Comparison of ENCODE assay signal across 8 mouse cellular contexts in genomic region chr11:19015381-19015730, GRCm38 (mm10). TPM values are rescaled to one million over a fixed set of nuclear protein-coding genes. Genes with fewer than 3 reads are reported as not detected.
DNase-seq lines count a peak whose midpoint lies in the region; ATAC-seq lines count a peak whose summit lies in the region.

No protein-coding gene starts in this region.

- H3K36me3 ChIP-seq in heart, embryonic 13.5 days = peaks cover 39% of the 10 kb centered on the region
- no peaks in the 10 kb centered on the region for H3K36me3 ChIP-seq in embryonic facial prominence, embryonic 11.5 days (replicated peaks; ENCODE audit: control insufficient read depth, insufficient read depth, low read depth, low read length)
- H3K36me3 ChIP-seq in hindbrain, embryonic 13.5 days = peaks cover 15% of the 10 kb centered on the region
- no peaks in the 10 kb centered on the region for H3K36me3 ChIP-seq in midbrain, embryonic 13.5 days

- peak overlapping the region; percentile 100 for H3K27ac ChIP-seq in heart, embryonic 13.5 days (replicated peaks)
- H3K27ac ChIP-seq in embryonic facial prominence, embryonic 11.5 days (replicated peaks; ENCODE audit: low read depth, low read length) = peak overlapping the region; percentile 97
- H3K27ac ChIP-seq in hindbrain, embryonic 13.5 days = peak overlapping the region; percentile 100
- H3K27ac ChIP-seq in midbrain, embryonic 13.5 days = peak overlapping the region; percentile 53; the same call in 1 of the 2 replicates

- peak overlapping the region; percentile 84 for H3K4me3 ChIP-seq in heart, embryonic 13.5 days
- H3K4me3 ChIP-seq in embryonic facial prominence, embryonic 11.5 days (ENCODE audit: low read depth, low read length) = peak overlapping the region; percentile 62
- H3K4me3 ChIP-seq in hindbrain, embryonic 13.5 days = peak overlapping the region; percentile 85
- peak overlapping the region; percentile 65 for H3K4me3 ChIP-seq in midbrain, embryonic 13.5 days (replicated peaks)

- intact Hi-C loops in heart, postnatal 10 days (cut with DNase I) = no loop called here

- no peak for ATAC-seq in heart, embryonic 13.5 days (ENCODE audit: extremely low read depth, insufficient number of reproducible peaks, low FRiP score, low TSS enrichment)
- ATAC-seq in embryonic facial prominence, embryonic 11.5 days (replicated peaks; ENCODE audit: insufficient number of reproducible peaks, low FRiP score, low TSS enrichment, low read depth) = no peak
- no peak for ATAC-seq in hindbrain, embryonic 13.5 days (ENCODE audit: low FRiP score)
- ATAC-seq in midbrain, embryonic 13.5 days = no peak

- peaks cover 35% of the 10 kb centered on the region for H3K4me1 ChIP-seq in heart, embryonic 13.5 days
- no peaks in the 10 kb centered on the region; the same call in 1 of the 2 replicates for H3K4me1 ChIP-seq in embryonic facial prominence, embryonic 11.5 days (ENCODE audit: control insufficient read depth, insufficient read depth, low read length)
- H3K4me1 ChIP-seq in hindbrain, embryonic 13.5 days (replicated peaks) = peaks cover 43% of the 10 kb centered on the region
- peaks cover 72% of the 10 kb centered on the region for H3K4me1 ChIP-seq in midbrain, embryonic 13.5 days (replicated peaks)

- peak overlapping the region; percentile 100 for H3K9ac ChIP-seq in heart, embryonic 13.5 days
- H3K9ac ChIP-seq in embryonic facial prominence, embryonic 11.5 days (replicated peaks; ENCODE audit: low read length) = peak overlapping the region; percentile 89
- peak overlapping the region; percentile 100 for H3K9ac ChIP-seq in hindbrain, embryonic 13.5 days
- peak overlapping the region; percentile 72 for H3K9ac ChIP-seq in midbrain, embryonic 13.5 days (replicated peaks)

- H3K27me3 ChIP-seq in heart, embryonic 13.5 days (replicated peaks) = no peaks in the 10 kb centered on the region
- H3K27me3 ChIP-seq in embryonic facial prominence, embryonic 11.5 days (ENCODE audit: control insufficient read depth, insufficient read depth, low read length) = peaks cover 9% of the 10 kb centered on the region; the same call in 1 of the 2 replicates
- no peaks in the 10 kb centered on the region for H3K27me3 ChIP-seq in hindbrain, embryonic 13.5 days
- H3K27me3 ChIP-seq in midbrain, embryonic 13.5 days = peaks cover 25% of the 10 kb centered on the region

- WGBS in heart, embryonic 13.5 days = 3% methylated on average over 5 of the region's 5 CpGs
- WGBS in embryonic facial prominence, embryonic 11.5 days = 5% methylated on average over 5 of the region's 5 CpGs
- WGBS in hindbrain, embryonic 13.5 days = under 1% methylated on average over 5 of the region's 5 CpGs
- 0% methylated on average over 5 of the region's 5 CpGs for WGBS in midbrain, embryonic 13.5 days

- peak overlapping the region; percentile 70 for H3K4me2 ChIP-seq in heart, embryonic 13.5 days
- H3K4me2 ChIP-seq in embryonic facial prominence, embryonic 11.5 days (ENCODE audit: low read depth, low read length) = peak overlapping the region; percentile 82
- peak overlapping the region; percentile 89 for H3K4me2 ChIP-seq in hindbrain, embryonic 13.5 days
- H3K4me2 ChIP-seq in midbrain, embryonic 13.5 days (replicated peaks) = peak overlapping the region; percentile 88

- no peaks in the 10 kb centered on the region for H3K9me3 ChIP-seq in heart, embryonic 13.5 days
- no peaks in the 10 kb centered on the region for H3K9me3 ChIP-seq in embryonic facial prominence, embryonic 11.5 days (replicated peaks; ENCODE audit: control insufficient read depth, low read length)
- H3K9me3 ChIP-seq in hindbrain, embryonic 13.5 days = no peaks in the 10 kb centered on the region
- H3K9me3 ChIP-seq in midbrain, embryonic 13.5 days = no peaks in the 10 kb centered on the region

- no peak for DNase-seq in heart, postnatal 10 days
- DNase-seq in embryonic facial prominence, embryonic 11.5 days (ENCODE audit: low spot score) = peak; percentile 38
- DNase-seq in adrenal gland, postnatal 36 days = no peak
- DNase-seq in spleen, postnatal 4 days (ENCODE audit: low spot score in 2 of 2) = no peak
- no peak for DNase-seq in layer of hippocampus, adult 18-20 months (ENCODE audit: low spot score in 2 of 2)

RNA-seq across cellular contexts. Expression of gene Meis1, which starts 3.4 kb away (rescaled TPM):
- polyA plus RNA-seq in heart, embryonic 13.5 days (2015; fragmentation: Nextera tagmentation; extraction: Ambion mirVana) = 65.4 and 68.5 TPM in 2 replicates
- total RNA-seq in heart, postnatal 10 days (2021) = 10 to 100 TPM; 26.9 to 44.1 TPM
- polyA plus RNA-seq in embryonic facial prominence, embryonic 11.5 days (2014; fragmentation: Nextera tagmentation; extraction: Ambion mirVana) = 89.8 and 91.2 TPM in 2 replicates
- polyA plus RNA-seq in hindbrain, embryonic 13.5 days (2015; fragmentation: Nextera tagmentation; extraction: Ambion mirVana) = 211 and 212 TPM in 2 replicates
- 43.4 and 45.1 TPM in 2 replicates for polyA plus RNA-seq in midbrain, embryonic 13.5 days (2015; fragmentation: Nextera tagmentation; extraction: Ambion mirVana)
- total RNA-seq in adrenal gland, postnatal 36 days (2021) = 10 to 100 TPM; 56.0 to 57.4 TPM
- total RNA-seq in layer of hippocampus, adult 18-20 months (2021) = 1 to 10 TPM; 2.1 to 2.2 TPM
